ENCODE assay signal across 23 mouse cellular contexts in genomic region chr12:102964486-102964885, GRCm38 (mm10). TPM values are rescaled to one million over a fixed set of nuclear protein-coding genes. Genes with fewer than 3 reads are reported as not detected.
A peak's percentile ranks its signal among the peaks of the same experiment; 100 is the strongest.
DNase-seq lines count a peak whose midpoint lies in the region; ATAC-seq lines count a peak whose summit lies in the region.
"Had no signal": no experiment of that assay in that cellular context is flagged by ENCODE, and none has a peak within 500 bp of the region (broad histone marks: within the 10 kb centered on the region; RNA-seq: fewer than 3 reads in every experiment).

No protein-coding gene starts in this region.

- H3K4me1 ChIP-seq in midbrain, embryonic 12.5 days, result peaks cover 11% of the 10 kb centered on the region; the same call in 1 of the 2 replicates
- peaks cover 13% of the 10 kb centered on the region for H3K4me1 ChIP-seq in midbrain, embryonic 13.5 days (replicated peaks)
- H3K4me1 ChIP-seq in heart, embryonic 12.5 days (replicated peaks), result no peaks in the 10 kb centered on the region
- H3K4me1 ChIP-seq: embryonic facial prominence, embryonic 12.5 days had no signal

- DNase-seq in embryo, embryonic 10.5 days (ENCODE audit: low spot score), result peak; percentile 53
- DNase-seq in embryo, embryonic 9.5 days (ENCODE audit: extremely low spot score), result no peak
- DNase-seq in retina, embryonic 14.5 days (ENCODE audit: low spot score), result peak; percentile 20
- no peak for DNase-seq in retina, postnatal 1 day
- peak; percentile 22 for DNase-seq in mesoderm, embryonic 11.5 days (ENCODE audit: low read depth, low spot score)
- DNase-seq: adrenal gland, adult 8-10 months; adrenal gland, postnatal 36 days; cerebellum, adult 11-12 months; cerebellum, adult 2 months; cerebellum, adult 9-10 months; cerebellum, postnatal 10 days; cerebellum, postnatal 25 days; forebrain, postnatal 0 days had no signal

- no peak overlapping the region for H3K4me2 ChIP-seq in midbrain, embryonic 12.5 days (replicated peaks)
- H3K4me2 ChIP-seq in midbrain, embryonic 13.5 days (replicated peaks), result no peak overlapping the region
- no peak overlapping the region for H3K4me2 ChIP-seq in heart, embryonic 12.5 days
- H3K4me2 ChIP-seq: embryonic facial prominence, embryonic 12.5 days; forebrain, embryonic 13.5 days; forebrain, embryonic 15.5 days had no signal

- H3K27me3 ChIP-seq in midbrain, embryonic 12.5 days, result no peaks in the 10 kb centered on the region
- H3K27me3 ChIP-seq in midbrain, embryonic 13.5 days, result no peaks in the 10 kb centered on the region
- no peaks in the 10 kb centered on the region for H3K27me3 ChIP-seq in heart, embryonic 12.5 days (replicated peaks)
- H3K27me3 ChIP-seq: embryonic facial prominence, embryonic 12.5 days; forebrain, embryonic 13.5 days; forebrain, embryonic 15.5 days; Patski had no signal

- H3K9ac ChIP-seq in midbrain, embryonic 12.5 days (replicated peaks), result no peak overlapping the region
- H3K9ac ChIP-seq in midbrain, embryonic 13.5 days (replicated peaks), result no peak overlapping the region
- no peak overlapping the region for H3K9ac ChIP-seq in heart, embryonic 12.5 days
- H3K9ac ChIP-seq: embryonic facial prominence, embryonic 12.5 days; forebrain, embryonic 13.5 days; forebrain, embryonic 15.5 days; forebrain, postnatal 0 days had no signal

- H3K27ac ChIP-seq in midbrain, embryonic 12.5 days (replicated peaks), result 0 out of 2 replicates have a peak overlapping the region, but pooled peaks have one; percentile 30
- no peak overlapping the region for H3K27ac ChIP-seq in midbrain, embryonic 13.5 days
- no peak overlapping the region for H3K27ac ChIP-seq in heart, embryonic 12.5 days (ENCODE audit: poor library complexity, severe bottlenecking)
- H3K27ac ChIP-seq: embryonic facial prominence, embryonic 10.5 days; embryonic facial prominence, embryonic 12.5 days; forebrain, embryonic 13.5 days; forebrain, embryonic 15.5 days had no signal

- WGBS in midbrain, embryonic 12.5 days, result 11% methylated on average over 3 of the region's 3 CpGs
- WGBS in midbrain, embryonic 13.5 days, result 7% methylated on average over 3 of the region's 3 CpGs
- 77% methylated on average over 3 of the region's 3 CpGs for WGBS in heart, embryonic 12.5 days

- ATAC-seq in midbrain, embryonic 12.5 days (ENCODE audit: low FRiP score, low read depth), result no peak
- ATAC-seq in midbrain, embryonic 13.5 days, result no peak
- no peak for ATAC-seq in heart, embryonic 12.5 days (ENCODE audit: insufficient number of reproducible peaks, low FRiP score)
- ATAC-seq: activated CD4-positive, CD25-positive, alpha-beta regulatory T cell, adult 4 months; forebrain, embryonic 13.5 days; forebrain, embryonic 15.5 days; forebrain, postnatal 0 days; Patski had no signal

- H3K9me3 ChIP-seq in midbrain, embryonic 12.5 days, result no peaks in the 10 kb centered on the region
- no peaks in the 10 kb centered on the region for H3K9me3 ChIP-seq in midbrain, embryonic 13.5 days
- no peaks in the 10 kb centered on the region for H3K9me3 ChIP-seq in heart, embryonic 12.5 days (replicated peaks)
- H3K9me3 ChIP-seq: embryonic facial prominence, embryonic 10.5 days; embryonic facial prominence, embryonic 12.5 days; forebrain, embryonic 13.5 days; forebrain, embryonic 15.5 days had no signal

- H3K4me3 ChIP-seq in midbrain, embryonic 12.5 days, result no peak overlapping the region
- no peak overlapping the region for H3K4me3 ChIP-seq in midbrain, embryonic 13.5 days (replicated peaks)
- H3K4me3 ChIP-seq in heart, embryonic 12.5 days, result no peak overlapping the region
- H3K4me3 ChIP-seq: embryonic facial prominence, embryonic 10.5 days; embryonic facial prominence, embryonic 12.5 days; forebrain, embryonic 13.5 days; forebrain, embryonic 15.5 days had no signal

- no peaks in the 10 kb centered on the region for H3K36me3 ChIP-seq in midbrain, embryonic 12.5 days
- no peaks in the 10 kb centered on the region for H3K36me3 ChIP-seq in midbrain, embryonic 13.5 days
- H3K36me3 ChIP-seq in heart, embryonic 12.5 days, result no peaks in the 10 kb centered on the region
- H3K36me3 ChIP-seq: embryonic facial prominence, embryonic 10.5 days; embryonic facial prominence, embryonic 12.5 days; forebrain, embryonic 15.5 days had no signal

RNA-seq across cellular contexts. Expression of gene Unc79, which starts 15.8 kb away (rescaled TPM):
- polyA plus RNA-seq in midbrain, embryonic 12.5 days (2016; fragmentation: Nextera tagmentation; extraction: Ambion mirVana), result 4.8 and 4.9 TPM in 2 replicates
- polyA plus RNA-seq in midbrain, embryonic 13.5 days (2015; fragmentation: Nextera tagmentation; extraction: Ambion mirVana), result 7.9 and 8.3 TPM in 2 replicates
- 0.09 and 0.18 TPM in 2 replicates for polyA plus RNA-seq in heart, embryonic 12.5 days (2016; fragmentation: Nextera tagmentation; extraction: Ambion mirVana)
- polyA plus RNA-seq: C2C12, Patski had no signal

Comparison
In these comparisons a context has a peak if more than half of its experiments do, and no peak if none do; other contexts are left out.
1. DNase-seq: peak in embryo, embryonic 10.5 days (single experiment), retina, embryonic 14.5 days (single experiment) and mesoderm, embryonic 11.5 days (single experiment); none in embryo, embryonic 9.5 days (single experiment) and retina, postnatal 1 day (single experiment).